Mouse (Mus musculus): ENCODE measurements around the gene Tpgs1. TPM values are rescaled to one million over a fixed set of nuclear protein-coding genes. Genes with fewer than 3 reads are reported as not detected.
A peak's percentile ranks its signal among the peaks of the same experiment; 100 is the strongest.

The Tpgs1 gene
- total and polyA plus RNA-seq, 3 experiments = 23.5 to 48.0 TPM; not detected in 1

DNA sequence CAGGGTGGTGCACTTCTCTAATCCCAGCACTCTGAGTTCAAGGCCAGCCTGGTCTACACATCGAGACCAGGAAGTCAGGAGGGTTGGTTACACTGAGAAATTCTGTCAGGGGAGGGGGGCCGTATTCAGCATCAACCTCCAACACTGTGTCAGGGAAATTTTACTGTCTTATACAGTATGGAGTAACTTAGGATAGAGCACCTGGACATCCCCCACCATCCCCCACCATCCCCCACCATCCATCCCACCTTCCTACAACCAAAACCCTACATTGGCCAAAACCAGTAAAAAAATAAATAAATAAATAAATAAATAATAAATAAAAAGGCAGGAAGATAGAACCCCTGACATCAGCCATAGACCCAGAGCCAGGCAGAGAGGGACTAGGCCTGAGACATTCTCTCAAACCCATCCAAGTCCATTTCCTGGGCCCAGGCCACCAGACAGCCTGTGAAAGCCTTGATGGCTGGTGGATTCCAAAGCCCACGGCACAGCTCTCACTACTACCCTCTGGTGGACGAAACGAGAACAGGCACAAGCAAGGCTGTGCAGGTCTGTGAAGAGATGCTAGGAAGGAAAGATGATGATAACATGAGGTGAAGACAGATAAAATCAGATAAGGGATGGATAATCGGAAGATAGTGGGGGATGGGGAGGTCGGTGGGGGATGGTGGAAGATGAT is 20.0 kb upstream of the Tpgs1 start:
- Histone ChIP-seq H3K27me3 (ENCODE audit: control insufficient read depth in 1 of 2, insufficient read depth in 2 of 2, low read length in 2 of 2) (peaks cover 0 to 1% of the 10 kb centered on the region in 2 experiments; a peak in 1 of 4 replicates), H3K79me2 (ENCODE audit: control insufficient read depth, insufficient read depth, low read length, poor library complexity) (no peaks in the 10 kb centered on the region), H3K36me3 (ENCODE audit: control insufficient read depth in 1 of 2, insufficient read depth in 2 of 2, low read length in 2 of 2) (no peaks in the 10 kb centered on the region), H3K4me3 (ENCODE audit: control insufficient read depth in 1 of 2, insufficient read depth in 1 of 2, low read depth in 2 of 2, low read length in 2 of 2) (no peak overlapping the region), H3K9me3 (replicated peaks; ENCODE audit: insufficient read depth, low read length) (no peaks in the 10 kb centered on the region), H3K27ac (ENCODE audit: control insufficient read depth, low read depth, low read length) (no peak overlapping the region), H3K4me1 (ENCODE audit: control insufficient read depth in 1 of 2, insufficient read depth in 2 of 2, low read length in 2 of 2) (no peaks in the 10 kb centered on the region), H3K9ac (ENCODE audit: control insufficient read depth, low read depth, low read length, poor library complexity, severe bottlenecking) (no peak overlapping the region)
- peak; percentile 74 for DNase-seq (ENCODE audit: low read depth, low spot score)
- TF ChIP-seq MYC (IDR thresholded peaks at IDR 0.05; ENCODE audit: low read depth, low read length) = 0 out of 2 replicates have a peak, but pooled peaks have one; percentile 36
- TF ChIP-seq RAD21 (IDR thresholded peaks at IDR 0.05; ENCODE audit: low read depth, low read length) = peak; percentile 63
- no peak for TF ChIP-seq BHLHE40 (IDR thresholded peaks at IDR 0.05; ENCODE audit: borderline replicate concordance, low read depth, low read length)
- peak; percentile 90 to 96 (median 96) for TF ChIP-seq CTCF (IDR thresholded peaks at IDR 0.05 in 2 of 3, conservative IDR thresholded peaks at IDR 0.05 in 1 of 3; ENCODE audit: control insufficient read depth in 1 of 3, insufficient read depth in 1 of 3, low read depth in 2 of 3, low read length in 3 of 3, poor library complexity in 1 of 3, severe bottlenecking in 1 of 3)
- TF ChIP-seq TCF12 (IDR thresholded peaks at IDR 0.05; ENCODE audit: low read depth, low read length) = no peak
- peak; percentile 96 for TF ChIP-seq SMC3 (IDR thresholded peaks at IDR 0.05; ENCODE audit: low read depth, low read length)
- no peak for TF ChIP-seq MYB (IDR thresholded peaks at IDR 0.05; ENCODE audit: low read depth, low read length)
- TF ChIP-seq ZC3H11A (IDR thresholded peaks at IDR 0.05; ENCODE audit: low read depth, low read length) = peak; percentile 47; the same call in 1 of the 2 replicates

GRCm38 (mm10) chr10:79652789-79653188 is 16.4 kb upstream of the Tpgs1 start:
- H3K36me3 ChIP-seq (ENCODE audit: control insufficient read depth in 1 of 2, insufficient read depth in 2 of 2, low read length in 2 of 2) = no peaks in the 10 kb centered on the region
- no peak overlapping the region for H3K9ac ChIP-seq (ENCODE audit: control insufficient read depth, low read depth, low read length, poor library complexity, severe bottlenecking)
- H3K27me3 ChIP-seq (ENCODE audit: control insufficient read depth in 1 of 2, insufficient read depth in 2 of 2, low read length in 2 of 2) = peaks cover 0 to 1% of the 10 kb centered on the region in 2 experiments; a peak in 1 of 4 replicates
- H3K9me3 ChIP-seq (replicated peaks; ENCODE audit: insufficient read depth, low read length) = no peaks in the 10 kb centered on the region
- no peaks in the 10 kb centered on the region for H3K79me2 ChIP-seq (ENCODE audit: control insufficient read depth, insufficient read depth, low read length, poor library complexity)
- H3K27ac ChIP-seq (ENCODE audit: control insufficient read depth, low read depth, low read length) = no peak overlapping the region
- TF ChIP-seq CHD1 (IDR thresholded peaks at IDR 0.05; ENCODE audit: low read depth, low read length) = no peak
- no peak for TF ChIP-seq ZC3H11A (IDR thresholded peaks at IDR 0.05; ENCODE audit: low read depth, low read length)
- TF ChIP-seq JUND (IDR thresholded peaks at IDR 0.05; ENCODE audit: low read depth, low read length) = no peak
- no peak for TF ChIP-seq POLR2AphosphoS2 (IDR thresholded peaks at IDR 0.05; ENCODE audit: low read length)
- TF ChIP-seq RCOR1 (IDR thresholded peaks at IDR 0.05; ENCODE audit: low read depth, low read length) = no peak
- TF ChIP-seq E2F4 (IDR thresholded peaks at IDR 0.05; ENCODE audit: borderline replicate concordance, low read depth, low read length) = no peak
- TF ChIP-seq NELFE (IDR thresholded peaks at IDR 0.05; ENCODE audit: low read depth, low read length) = no peak
- TF ChIP-seq CTCF (IDR thresholded peaks at IDR 0.05 in 2 of 3, conservative IDR thresholded peaks at IDR 0.05 in 1 of 3; ENCODE audit: control insufficient read depth in 1 of 3, insufficient read depth in 1 of 3, low read depth in 2 of 3, low read length in 3 of 3, poor library complexity in 1 of 3, severe bottlenecking in 1 of 3) = no peak
- TF ChIP-seq GABPA (IDR thresholded peaks at IDR 0.05; ENCODE audit: low read depth, low read length) = no peak
- no peak for TF ChIP-seq USF2 (IDR thresholded peaks at IDR 0.05; ENCODE audit: borderline replicate concordance in 1 of 2, insufficient read depth in 1 of 2, low read depth in 1 of 2, low read length in 2 of 2)
- TF ChIP-seq BHLHE40 (IDR thresholded peaks at IDR 0.05; ENCODE audit: borderline replicate concordance, low read depth, low read length) = no peak
- no peak for TF ChIP-seq CHD2 (IDR thresholded peaks at IDR 0.05; ENCODE audit: low read length)
- no peak for TF ChIP-seq TAL1 (IDR thresholded peaks at IDR 0.05; ENCODE audit: low read length)
- TF ChIP-seq SMC3 (IDR thresholded peaks at IDR 0.05; ENCODE audit: low read depth, low read length) = no peak
- TF ChIP-seq MAFK (IDR thresholded peaks at IDR 0.05; ENCODE audit: borderline replicate concordance, low read depth, low read length) = no peak
- H3K4me1 ChIP-seq (ENCODE audit: control insufficient read depth in 1 of 2, insufficient read depth in 2 of 2, low read length in 2 of 2) = no peaks in the 10 kb centered on the region
- no peak for DNase-seq (ENCODE audit: low read depth, low spot score)
- no peak overlapping the region for H3K4me3 ChIP-seq (ENCODE audit: control insufficient read depth in 1 of 2, insufficient read depth in 1 of 2, low read depth in 2 of 2, low read length in 2 of 2)
